ENCODE assay signal across 18 mouse cellular contexts in genomic region chr2:58747483-58748229, GRCm38 (mm10).
DNase-seq lines count a peak whose midpoint lies in the region; ATAC-seq lines count a peak whose summit lies in the region.
"Had no signal": no experiment of that assay in that cellular context is flagged by ENCODE, and none has a peak within 500 bp of the region (broad histone marks: within the 10 kb centered on the region; RNA-seq: fewer than 3 reads in every experiment).

No protein-coding gene starts in this region.

- no peak overlapping the region for H3K9ac ChIP-seq in liver, embryonic 15.5 days
- no peak overlapping the region for H3K9ac ChIP-seq in kidney, embryonic 16.5 days (replicated peaks; ENCODE audit: low read length)
- H3K9ac ChIP-seq: embryonic facial prominence, embryonic 12.5 days; limb, embryonic 13.5 days had no signal

- 0 out of 2 replicates have a peak, but pooled peaks cover 2% of the 10 kb centered on the region for H3K4me1 ChIP-seq in liver, embryonic 15.5 days (replicated peaks)
- H3K4me1 ChIP-seq in embryonic facial prominence, embryonic 10.5 days, result 0 out of 2 replicates have a peak, but pooled peaks cover 4% of the 10 kb centered on the region
- 0 out of 2 replicates have a peak, but pooled peaks cover 9% of the 10 kb centered on the region for H3K4me1 ChIP-seq in kidney, embryonic 16.5 days (ENCODE audit: insufficient read depth, low read length)
- H3K4me1 ChIP-seq: embryonic facial prominence, embryonic 12.5 days; megakaryocyte, embryonic 14.5 days had no signal

- no peaks in the 10 kb centered on the region for H3K27me3 ChIP-seq in liver, embryonic 15.5 days
- no peaks in the 10 kb centered on the region for H3K27me3 ChIP-seq in embryonic facial prominence, embryonic 10.5 days (replicated peaks; ENCODE audit: low read depth, poor library complexity, severe bottlenecking)
- H3K27me3 ChIP-seq in kidney, embryonic 16.5 days (ENCODE audit: insufficient read depth, low read length), result no peaks in the 10 kb centered on the region
- H3K27me3 ChIP-seq: embryonic facial prominence, embryonic 12.5 days; megakaryocyte, embryonic 14.5 days had no signal

- no peak overlapping the region for H3K4me2 ChIP-seq in liver, embryonic 15.5 days
- no peak overlapping the region for H3K4me2 ChIP-seq in kidney, embryonic 16.5 days (replicated peaks; ENCODE audit: low read depth, low read length)
- H3K4me2 ChIP-seq: embryonic facial prominence, embryonic 12.5 days; limb, embryonic 13.5 days had no signal

- H3K27ac ChIP-seq in liver, embryonic 15.5 days (replicated peaks), result peak overlapping the region; percentile 51
- H3K27ac ChIP-seq in embryonic facial prominence, embryonic 10.5 days (replicated peaks), result no peak overlapping the region
- H3K27ac ChIP-seq in kidney, embryonic 16.5 days (ENCODE audit: low read length), result peak overlapping the region; percentile 77
- H3K27ac ChIP-seq: embryonic facial prominence, embryonic 12.5 days; left cerebral cortex, adult 2 months; limb, embryonic 13.5 days had no signal

- 42% methylated on average over 11 of the region's 11 CpGs for WGBS in liver, embryonic 15.5 days (ENCODE audit: insufficient replicate concordance)
- 68% methylated on average over 11 of the region's 11 CpGs for WGBS in embryonic facial prominence, embryonic 10.5 days
- WGBS in kidney, embryonic 16.5 days, result 35% methylated on average over 11 of the region's 11 CpGs

- H3K4me3 ChIP-seq in liver, embryonic 15.5 days (replicated peaks), result no peak overlapping the region
- no peak overlapping the region for H3K4me3 ChIP-seq in embryonic facial prominence, embryonic 10.5 days
- H3K4me3 ChIP-seq in kidney, embryonic 16.5 days (ENCODE audit: low read length), result no peak overlapping the region
- H3K4me3 ChIP-seq: embryonic facial prominence, embryonic 12.5 days; left cerebral cortex, adult 2 months; limb, embryonic 13.5 days; megakaryocyte, embryonic 14.5 days had no signal

- H3K36me3 ChIP-seq in liver, embryonic 15.5 days (replicated peaks), result no peaks in the 10 kb centered on the region
- H3K36me3 ChIP-seq in embryonic facial prominence, embryonic 10.5 days (replicated peaks), result no peaks in the 10 kb centered on the region
- no peaks in the 10 kb centered on the region for H3K36me3 ChIP-seq in kidney, embryonic 16.5 days (ENCODE audit: insufficient read depth, low read length)
- H3K36me3 ChIP-seq: embryonic facial prominence, embryonic 12.5 days; limb, embryonic 13.5 days had no signal

- H3K9me3 ChIP-seq in liver, embryonic 15.5 days (replicated peaks), result no peaks in the 10 kb centered on the region
- H3K9me3 ChIP-seq in embryonic facial prominence, embryonic 10.5 days, result no peaks in the 10 kb centered on the region
- no peaks in the 10 kb centered on the region for H3K9me3 ChIP-seq in kidney, embryonic 16.5 days (ENCODE audit: low read length)
- H3K9me3 ChIP-seq: embryonic facial prominence, embryonic 12.5 days had no signal

- peak; percentile 66 for ATAC-seq in liver, embryonic 15.5 days (ENCODE audit: insufficient read depth)
- ATAC-seq in kidney, embryonic 16.5 days (ENCODE audit: low FRiP score, low TSS enrichment), result peak; percentile 92
- ATAC-seq: forebrain, embryonic 16.5 days; inflammation-experienced regulatory T-cells, adult 6 months; midbrain, embryonic 16.5 days had no signal

- no peak for DNase-seq in liver
- peak; percentile 11 for DNase-seq in embryonic facial prominence, embryonic 10.5 days (ENCODE audit: low spot score)
- peak; percentile 17 for DNase-seq in mesoderm, embryonic 11.5 days (ENCODE audit: low read depth, low spot score)
- no peak for DNase-seq in adrenal gland, postnatal 25 days
- no peak for DNase-seq in urinary bladder, postnatal 25 days (ENCODE audit: low spot score)
- DNase-seq: adrenal gland, postnatal 10 days; cerebellum, adult 11-12 months; cerebellum, postnatal 36 days; thymus, adult 18-20 months had no signal

Comparison
In these comparisons a context has a peak if more than half of its experiments do, and no peak if none do; other contexts are left out.
1. DNase-seq: peak in embryonic facial prominence, embryonic 10.5 days (single experiment) and mesoderm, embryonic 11.5 days (single experiment); none in liver (single experiment), adrenal gland, postnatal 25 days (single experiment) and urinary bladder, postnatal 25 days (single experiment).